Mouse (Mus musculus) retina, postnatal 7 days (tissue): ENCODE data around the gene Xrcc1.

Source experiments
- DNase-seq: peaks from one replicate; pipeline ENCODE4 v3.0.0-alpha.2; 2012; ENCODE audit warnings: low read depth, low spot score

Xrcc1 gene

GRCm38 (mm10) chr7:24564607-24565265 is 18.6 kb downstream of the Xrcc1 start:
- DNase-seq, result peak; percentile 44

GRCm38 (mm10) chr7:24565627-24566026 is 19.5 kb downstream of the Xrcc1 start:
- DNase-seq, result no peak

GRCm38 (mm10) chr7:24566206-24566605 is 20.1 kb downstream of the Xrcc1 start:
- DNase-seq, result no peak

DNA sequence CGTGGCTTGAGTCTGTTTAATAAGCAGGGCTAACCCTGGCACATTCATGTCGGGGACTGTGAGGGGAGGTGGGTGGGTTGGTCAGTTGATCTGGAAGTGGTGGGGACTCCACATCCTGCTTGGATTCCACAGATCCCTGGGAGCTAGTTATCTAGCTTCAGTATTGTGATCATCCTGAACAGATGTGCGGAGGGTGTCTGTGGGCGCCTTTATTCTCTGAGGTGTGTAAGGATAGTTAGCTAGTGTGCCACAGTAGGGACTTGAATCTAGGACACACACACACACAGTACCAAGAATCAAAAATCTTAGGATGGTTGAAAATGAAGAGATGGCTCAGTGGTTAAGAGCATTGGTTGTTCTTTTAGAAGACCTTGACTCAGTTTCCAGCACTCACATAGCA is 22.4 kb downstream of the Xrcc1 start:
- no peak for DNase-seq

DNA sequence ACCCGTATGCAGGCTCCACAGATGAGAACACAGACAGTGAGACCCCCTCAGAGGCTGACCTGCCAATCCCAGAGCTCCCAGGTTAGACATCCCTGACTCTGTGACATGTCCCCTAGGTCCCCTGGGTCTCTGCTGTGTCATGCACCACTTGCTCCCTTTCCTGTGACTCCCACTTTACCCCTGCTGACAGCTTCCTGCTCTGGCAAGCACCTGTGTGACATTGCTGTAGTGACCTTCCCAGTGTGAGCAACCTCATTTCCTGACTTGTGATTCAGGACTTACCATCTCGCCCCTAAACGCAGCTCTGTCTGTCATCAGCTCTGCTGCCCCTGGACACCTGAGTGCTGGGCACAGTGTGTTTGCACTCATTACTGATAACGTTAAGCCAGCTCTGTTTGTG is 25.0 kb downstream of the Xrcc1 start:
- no peak for DNase-seq

DNA sequence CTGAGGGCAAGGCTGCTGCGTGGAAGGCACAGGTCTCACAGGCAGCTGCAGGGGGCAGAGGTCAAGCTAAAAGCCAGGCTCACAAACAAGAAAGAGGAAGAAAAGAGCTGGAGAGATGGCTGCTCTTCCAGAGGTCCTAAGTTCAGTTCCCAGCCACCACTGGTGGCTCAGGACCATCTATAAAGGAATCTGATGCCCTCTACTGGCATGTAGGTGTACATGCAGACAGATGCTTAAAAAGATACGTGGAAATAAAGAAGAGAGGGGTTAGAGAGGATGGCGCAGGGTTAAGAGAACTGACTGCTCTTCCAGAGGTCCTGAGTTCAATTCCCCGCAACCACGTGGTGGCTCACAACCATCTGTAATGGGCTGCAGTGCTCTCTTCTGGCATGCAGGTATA is 26.4 kb downstream of the Xrcc1 start:
- DNase-seq, result no peak

DNA sequence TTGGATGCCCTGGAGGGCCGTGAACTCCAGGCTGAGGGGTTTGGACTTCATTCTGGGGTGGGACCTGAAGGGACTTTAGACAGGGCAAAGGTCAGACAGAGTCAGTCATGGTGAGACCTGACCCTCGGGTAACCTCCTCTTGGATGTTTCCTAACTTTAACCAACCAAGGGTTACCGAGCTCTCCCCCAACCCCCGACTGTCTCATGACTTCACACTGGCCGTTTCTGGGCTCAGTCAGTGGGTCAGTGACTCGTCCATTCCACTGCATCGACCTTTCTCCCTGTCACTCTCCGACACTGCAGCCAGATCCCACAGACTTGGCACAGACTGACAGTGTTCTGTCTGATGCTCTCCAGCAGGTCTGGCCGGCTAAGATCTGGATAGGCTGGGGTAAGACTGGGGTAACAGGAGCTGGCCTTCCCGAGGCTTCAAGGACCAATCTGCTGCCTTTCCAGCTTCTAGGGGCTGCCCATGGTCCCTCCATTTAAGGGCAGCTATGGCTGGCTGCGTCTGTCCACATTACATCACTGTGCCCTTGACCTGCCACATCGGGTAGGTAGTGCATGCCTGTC is 28.2 kb downstream of the Xrcc1 start:
- no peak for DNase-seq

GRCm38 (mm10) chr7:24577811-24578210 is 31.7 kb downstream of the Xrcc1 start:
- DNase-seq, result no peak

DNA sequence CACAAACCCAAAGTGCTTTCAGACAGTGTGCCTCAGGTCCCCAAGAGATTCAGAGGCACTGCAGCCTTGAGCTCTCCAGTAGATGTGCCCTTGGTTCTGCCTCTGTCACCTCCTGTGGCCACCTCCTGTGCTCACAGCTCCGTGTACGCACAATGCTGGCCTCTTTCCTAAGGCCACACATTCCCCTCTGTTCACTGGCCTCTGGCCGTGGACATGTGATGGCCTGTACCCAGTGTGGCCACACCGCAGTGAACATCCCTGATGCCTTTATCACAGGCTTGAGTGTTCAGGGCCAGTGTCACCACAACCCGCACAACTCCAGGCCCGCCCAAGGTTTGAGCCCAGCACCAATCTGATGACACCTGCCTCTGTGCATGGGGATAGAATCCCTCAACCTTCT is 38.8 kb downstream of the Xrcc1 start:
- DNase-seq, result no peak

DNA sequence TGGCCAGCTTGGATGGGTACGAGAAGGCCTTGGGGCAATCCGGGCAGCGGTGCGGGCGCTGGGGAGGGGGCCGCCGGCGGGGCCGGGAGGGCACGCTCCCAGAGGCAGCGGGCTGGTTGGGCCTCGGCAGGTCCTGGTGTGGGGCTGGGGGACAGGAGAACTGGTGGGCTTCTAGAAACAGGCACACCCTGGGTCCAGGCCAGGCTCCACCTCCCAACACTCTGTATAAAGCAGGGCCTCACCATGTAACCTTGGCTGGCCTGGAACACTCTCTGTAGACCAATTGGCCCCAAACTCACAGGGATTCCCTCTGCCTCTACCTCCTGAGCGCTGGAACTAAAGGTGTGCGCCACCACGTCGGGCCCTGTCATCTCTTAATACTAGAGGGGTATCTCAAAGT is 39.9 kb downstream of the Xrcc1 start:
- no peak for DNase-seq

DNA sequence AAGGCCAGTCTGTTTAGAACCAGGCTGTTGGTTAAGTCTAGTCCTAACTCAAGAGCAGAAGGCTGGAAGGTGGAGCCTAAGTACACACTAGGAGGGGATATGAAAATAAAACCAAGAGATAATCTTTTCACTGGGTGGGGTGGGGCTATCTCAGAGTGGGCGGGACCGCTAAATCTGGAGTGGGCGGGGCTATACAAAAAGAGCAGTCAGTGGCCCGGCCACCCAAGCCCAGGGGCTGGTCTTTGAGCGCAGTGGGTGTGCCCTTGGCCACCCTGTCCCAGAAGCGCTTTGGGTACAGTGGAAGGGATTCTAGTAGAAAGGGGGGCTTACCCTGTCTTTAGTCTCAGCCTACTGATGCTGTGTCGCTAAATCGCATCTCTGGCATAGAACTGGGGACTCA is 40.7 kb downstream of the Xrcc1 start:
- DNase-seq, result no peak

GRCm38 (mm10) chr7:24587330-24588105 is 41.4 kb downstream of the Xrcc1 start, which contains the start of the genes Ethe1 and Zfp575:
Ethe1 (plus strand) TSS chr7:24587543.
Zfp575 (minus strand) TSS chr7:24587641.
- peak; percentile 51 for DNase-seq

DNA sequence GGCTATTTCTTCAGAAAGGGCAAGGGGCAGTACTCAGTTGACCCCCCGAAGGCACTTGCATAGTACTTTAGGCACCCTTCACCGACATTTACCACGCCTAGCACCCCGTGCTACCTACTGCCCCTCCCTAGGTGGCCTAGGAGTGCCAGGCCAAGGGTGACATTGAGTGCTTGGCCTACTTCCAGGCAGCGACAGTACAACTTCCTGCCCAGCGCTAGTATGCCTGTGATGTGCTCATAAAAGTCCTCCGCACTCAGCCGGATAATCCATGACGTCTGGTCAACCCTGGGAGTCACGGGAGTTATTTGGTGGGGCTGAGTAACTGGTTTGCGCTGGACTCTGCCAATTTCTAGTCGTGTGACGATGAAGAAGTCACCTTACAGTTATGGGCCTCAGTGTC is 42.2 kb downstream of the Xrcc1 start:
- DNase-seq, result no peak

GRCm38 (mm10) chr7:24591735-24592134 is 45.6 kb downstream of the Xrcc1 start:
- no peak for DNase-seq

- no peak for DNase-seq
Observed at GRCm38 (mm10) chr7:24592163-24592562, 46.1 kb downstream of the Xrcc1 start.

GRCm38 (mm10) chr7:24592781-24593180 is 46.7 kb downstream of the Xrcc1 start:
- DNase-seq, result no peak

- peak; percentile 45 for DNase-seq
Observed at GRCm38 (mm10) chr7:24593621-24594308, 47.7 kb downstream of the Xrcc1 start.

- DNase-seq, result no peak
Observed at GRCm38 (mm10) chr7:24594309-24594803, 48.3 kb downstream of the Xrcc1 start.

DNA sequence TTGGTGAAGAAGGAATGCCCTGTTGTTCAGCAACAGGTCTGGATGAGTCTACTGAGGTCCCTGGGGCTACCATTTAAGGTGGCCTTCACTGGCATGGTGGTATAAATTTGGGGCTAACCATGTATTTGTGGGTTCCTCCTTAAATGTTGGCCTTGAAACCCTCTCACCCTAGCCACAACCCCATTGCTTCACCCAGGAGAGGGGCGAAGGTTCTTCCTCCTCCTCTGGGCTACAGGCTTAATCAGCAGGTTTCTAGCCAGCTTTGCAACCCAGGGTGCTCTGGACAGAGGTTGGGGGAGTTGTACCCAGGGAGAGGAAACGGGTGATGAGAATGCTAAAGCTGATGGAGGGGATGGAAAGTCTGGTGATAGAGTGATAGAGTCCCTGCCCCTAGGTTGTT is 49.4 kb downstream of the Xrcc1 start:
- no peak for DNase-seq

DNA sequence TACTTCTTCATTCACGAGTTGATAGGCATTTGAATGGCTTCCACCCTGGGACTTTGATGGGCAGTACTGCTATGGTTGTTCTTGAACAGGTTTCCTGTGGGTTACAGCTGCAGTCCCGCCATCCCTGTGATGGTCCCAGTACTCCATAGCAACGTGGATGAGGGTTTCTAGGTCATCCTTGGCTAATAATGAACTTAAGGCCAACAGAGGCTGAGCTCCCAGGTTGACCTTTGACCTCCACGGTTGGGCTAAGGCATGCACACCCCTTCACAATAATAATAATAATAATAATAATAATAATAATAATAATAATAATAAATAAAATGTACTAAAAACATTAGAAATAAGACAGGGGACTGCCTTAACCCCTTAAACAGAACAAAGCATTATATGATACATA is 52.0 kb downstream of the Xrcc1 start:
- DNase-seq, result no peak

DNA sequence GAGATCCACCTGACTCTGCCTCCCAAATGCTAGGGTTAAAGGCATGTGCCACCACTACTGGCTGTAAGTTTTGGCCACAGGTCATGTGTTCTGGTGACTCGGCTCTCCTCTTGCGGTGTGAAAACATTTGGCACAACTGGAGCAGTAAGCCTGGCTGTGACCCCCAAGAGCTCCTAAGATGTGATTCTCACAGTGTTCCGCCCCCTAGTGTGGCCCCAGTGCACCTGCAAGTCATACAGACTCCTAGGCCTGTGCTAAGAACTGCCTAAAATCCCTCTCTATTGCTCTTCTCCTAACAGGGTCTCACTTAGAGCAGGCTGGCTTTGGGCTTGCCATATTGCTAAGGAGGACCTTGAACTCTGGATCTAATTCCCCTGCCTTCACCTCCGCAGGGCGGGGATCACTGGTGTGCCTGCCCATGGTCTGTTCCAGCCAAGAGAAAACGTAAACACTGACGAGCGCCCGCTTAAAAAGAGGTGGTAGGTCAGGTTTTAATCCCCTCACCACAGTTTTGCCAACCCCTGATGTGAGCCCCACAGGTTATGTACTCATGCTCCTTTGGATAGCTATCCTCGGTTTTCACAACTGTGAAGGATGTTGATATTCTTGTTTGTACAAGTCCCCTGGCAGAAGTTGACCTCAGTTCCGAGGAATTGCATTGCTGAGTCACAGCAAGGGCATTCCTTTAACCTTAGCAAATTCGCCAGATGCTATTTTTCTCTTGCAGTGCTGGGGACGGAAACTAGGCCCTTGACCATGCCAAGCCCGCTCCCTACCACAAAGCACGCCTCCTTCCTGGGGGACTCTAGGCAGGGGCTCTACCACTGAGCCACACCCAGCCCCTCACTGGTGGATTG is 53.4 kb downstream of the Xrcc1 start:
- no peak for DNase-seq
